Mouse (Mus musculus) cortical plate, adult 2 months (tissue): ENCODE data around the gene Pfdn5.

Experiments used
- CTCF ChIP-seq: fragments of 200-500 bp; IDR thresholded peaks from 2 replicates; pipeline ENCODE4 v1.5.1; 2011; ENCODE audit warnings: mild to moderate bottlenecking, control low read depth, low read length; ENCODE audit not compliant: insufficient read depth; ENCODE audit errors: extremely low read depth
- POLR2A ChIP-seq: fragments of 200-500 bp; IDR thresholded peaks from 2 replicates; pipeline ENCODE4 v1.6.1; 2011; ENCODE audit warnings: mild to moderate bottlenecking, low read length, control low read depth; ENCODE audit not compliant: insufficient read depth; ENCODE audit errors: extremely low read depth

DNA sequence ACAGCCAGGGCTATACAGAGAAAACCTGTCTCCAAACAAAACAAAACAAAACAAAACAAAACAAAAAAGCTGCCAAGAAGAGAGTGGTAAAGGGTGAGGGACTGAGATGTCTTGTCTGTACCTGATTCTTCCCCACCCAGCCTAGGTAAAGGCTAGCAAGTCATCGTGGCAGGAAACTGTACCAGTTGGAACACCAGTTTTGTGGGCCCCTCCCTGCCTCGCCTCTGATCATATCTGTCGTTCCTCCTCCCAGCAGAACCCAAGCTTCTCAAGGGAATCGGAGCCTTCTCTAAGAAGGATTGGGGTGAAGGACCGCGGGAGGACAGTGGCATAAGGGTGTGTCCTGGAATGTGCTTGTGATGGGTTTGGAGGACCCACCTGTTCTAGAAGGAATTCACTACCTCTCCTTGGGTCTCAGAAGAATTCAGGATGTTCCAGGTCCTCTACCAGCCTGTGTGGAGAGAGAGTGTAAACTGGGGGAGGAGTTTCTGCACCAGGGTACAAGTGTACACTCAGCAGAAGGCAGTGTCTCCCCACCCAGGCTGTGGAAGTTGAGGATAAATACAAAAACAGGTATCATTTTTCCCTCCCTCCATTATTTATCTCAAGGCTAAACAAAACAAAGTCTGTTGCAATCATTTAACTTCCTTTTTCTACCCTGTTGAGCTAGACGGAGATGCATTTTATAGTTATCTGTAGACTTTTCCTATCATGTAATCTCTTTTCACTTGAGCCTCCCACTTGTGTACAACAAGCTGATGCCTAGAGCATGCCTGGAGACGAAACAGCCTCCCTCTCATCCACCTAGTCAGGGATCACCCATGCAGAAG is 43.2 kb upstream of the Pfdn5 start:
- no peak for TF ChIP-seq POLR2A
- TF ChIP-seq CTCF = no peak
